Mouse (Mus musculus) olfactory bulb, adult 2 months (tissue): ENCODE data around the gene Zmpste24.

ENCODE experiments used
- CTCF ChIP-seq: fragments of 200-500 bp; IDR thresholded peaks from 2 replicates; pipeline ENCODE4 v1.5.1; 2012; ENCODE audit warnings: low read depth, mild to moderate bottlenecking, low read length, moderate library complexity; ENCODE audit not compliant: insufficient read depth
- POLR2A ChIP-seq: fragments of 200-500 bp; IDR thresholded peaks from 2 replicates; pipeline ENCODE4 v1.6.1; 2012; ENCODE audit warnings: mild to moderate bottlenecking, low read depth, low read length, moderate library complexity; ENCODE audit not compliant: insufficient read depth

DNA sequence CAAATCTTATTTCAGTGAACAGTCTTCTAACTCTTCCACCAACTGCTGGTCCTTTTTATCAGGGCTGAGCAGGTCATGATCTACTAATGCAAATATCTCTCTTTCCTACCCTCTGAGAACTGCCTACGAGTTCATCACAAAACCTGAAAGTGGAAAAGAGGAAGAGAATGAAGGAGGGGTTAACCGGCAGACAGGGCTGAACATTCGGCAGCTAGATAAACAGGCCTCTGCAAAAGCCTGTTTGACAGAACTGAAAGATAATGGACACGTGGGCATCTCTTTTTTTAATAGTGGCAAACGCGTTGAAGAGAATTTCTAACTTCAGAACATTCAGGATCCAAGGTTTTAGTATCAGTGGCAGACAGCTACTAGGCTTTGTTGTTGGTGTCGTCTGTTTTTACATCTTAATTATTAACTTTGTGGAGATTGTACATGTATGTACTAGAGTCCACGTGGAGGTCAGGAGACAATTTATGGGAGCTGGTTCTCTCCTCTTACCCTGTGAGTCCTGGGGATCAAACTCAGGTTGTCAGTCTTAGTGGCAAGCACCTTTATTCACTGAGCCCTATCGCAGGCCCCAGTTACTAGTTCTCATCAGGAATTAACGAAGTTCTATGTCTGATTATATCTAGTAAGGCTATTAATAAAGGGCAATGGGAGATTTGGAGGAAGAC, 83.3 kb downstream of the Zmpste24 start:
- TF ChIP-seq POLR2A (no peak), CTCF (no peak)
